Mouse (Mus musculus): ENCODE results near the gene Ms4a4d.
"Not testable (repeated sequence)": the region's sequence is repeated elsewhere in the genome, so short reads cannot be mapped to it uniquely, and the experiment has no call there.

GRCm38 (mm10) chr19:11559560-11559959 lies 23.0 kb downstream of the Ms4a4d start:
- not testable (repeated sequence) for TF ChIP-seq CTCF (conservative IDR thresholded peaks at IDR 0.05; ENCODE audit: insufficient read depth, insufficient read length, low read depth, low read length); POLR2A (IDR thresholded peaks at IDR 0.05; ENCODE audit: low read depth, low read length)
